Mouse (Mus musculus) brown adipose tissue, adult 24 weeks (tissue): ENCODE results near the gene Tent5c. TPM values are rescaled to one million over a fixed set of nuclear protein-coding genes. Genes with fewer than 3 reads are reported as not detected.

Experiments used
- H3K27ac ChIP-seq: fragments of 200-500 bp; replicated peaks from 2 replicates; pipeline ENCODE4 v1.5.1; 2012; ENCODE audit warnings: low read depth, mild to moderate bottlenecking, low read length
- H3K4me1 ChIP-seq: fragments of 200-500 bp; 2 replicates; pipeline ENCODE4 v1.6.1; 2012; ENCODE audit warnings: low read length, mixed read lengths; ENCODE audit not compliant: control insufficient read depth, insufficient read depth, insufficient read length
- H3K4me3 ChIP-seq: fragments of 200-500 bp; 2 replicates; pipeline ENCODE4 v1.5.1; 2012; ENCODE audit warnings: low read depth, mild to moderate bottlenecking, low read length, moderate library complexity; ENCODE audit not compliant: insufficient read depth
- polyA plus RNA-seq: library from polyadenylated mRNA; stranded (reverse); fragments of >200 nt; gene quantifications from 2 replicates; pipeline ENCODE4 v1.2.4, GENCODE M21; 2012; ENCODE audit not compliant: missing spikeins, insufficient read depth, insufficient read length

The Tent5c gene
- polyA plus RNA-seq, 1 experiment: 0.67 TPM

DNA sequence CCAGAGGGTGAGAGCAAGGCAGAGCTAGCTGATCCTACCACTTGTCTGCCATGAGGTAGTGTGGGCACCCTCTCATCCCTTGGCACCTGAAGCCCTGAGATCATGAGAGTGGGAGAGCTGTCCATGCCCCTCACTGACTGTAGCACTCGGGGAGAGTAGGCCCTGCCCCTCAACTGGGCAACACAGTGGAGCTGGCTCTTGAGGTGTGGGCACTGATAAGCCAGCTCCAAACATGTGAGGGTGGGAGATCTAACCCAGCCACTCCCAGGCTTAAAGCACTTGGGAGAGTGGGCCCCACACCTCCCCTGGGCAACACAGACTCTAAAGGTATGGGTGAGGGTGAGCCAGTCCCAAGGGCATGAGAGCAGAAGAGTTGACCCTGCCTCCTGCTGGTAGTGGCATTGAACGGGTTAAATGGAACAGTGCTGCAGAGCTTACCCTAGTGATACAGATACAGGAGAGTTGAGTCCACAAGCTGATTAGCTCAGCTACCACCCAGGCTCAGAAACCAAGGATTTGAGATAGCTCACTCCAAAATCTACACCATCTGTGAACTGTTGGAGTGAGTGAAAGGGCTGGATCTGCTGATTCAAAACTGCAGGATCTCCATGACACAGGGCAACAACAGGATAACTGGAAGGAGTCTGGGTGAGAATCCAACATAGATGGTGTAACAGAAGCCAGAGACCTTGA is 80.6 kb downstream of the Tent5c start:
- Histone ChIP-seq H3K4me1 (no peaks in the 10 kb centered on the region), H3K27ac (no peak overlapping the region)

DNA sequence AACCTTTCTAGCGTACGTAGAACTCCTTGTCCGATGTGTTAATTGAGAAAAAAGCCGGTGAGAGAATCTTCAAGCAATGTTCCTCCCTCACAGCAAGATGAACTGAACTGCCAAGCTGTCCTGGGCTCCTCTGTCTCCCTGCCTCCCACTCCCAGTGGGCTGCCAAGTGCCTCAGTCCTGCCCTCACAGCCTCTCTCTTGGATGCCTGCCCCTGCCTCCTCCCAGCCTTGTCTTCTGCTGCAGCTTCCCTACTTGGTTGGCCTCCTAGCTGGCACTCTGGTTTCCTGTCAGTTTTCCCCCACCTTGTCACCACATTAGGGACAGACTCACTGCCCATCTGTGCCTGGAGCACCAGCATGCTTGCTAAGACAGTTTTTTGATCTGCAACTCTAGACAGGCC is 86.5 kb downstream of the Tent5c start:
- H3K4me3 ChIP-seq: no peak overlapping the region
- H3K27ac ChIP-seq: no peak overlapping the region
- no peaks in the 10 kb centered on the region for H3K4me1 ChIP-seq

More for the DNA sequence above, 80.6 kb downstream of the Tent5c start:
- no peak overlapping the region for H3K4me3 ChIP-seq

Other genes with a start within 250 kb of the Tent5c start
- gene Man1a2, start 196.2 kb upstream of the Tent5c start, polyA plus RNA-seq: 13.3 and 22.5 TPM in 2 replicates